Mouse (Mus musculus) heart, embryonic 10.5 days (tissue): ENCODE results near the gene Ly6g6d. TPM values are rescaled to one million over a fixed set of nuclear protein-coding genes. Genes with fewer than 3 reads are reported as not detected.

Experiments used
- DNase-seq: peaks from one replicate; pipeline ENCODE4 v3.0.0-alpha.2; 2017; ENCODE audit warnings: low spot score
- H3K27ac ChIP-seq: fragments of 300-500 bp; sonication (generic); 2 replicates; pipeline ENCODE4 v1.5.1; 2016; ENCODE audit warnings: mild to moderate bottlenecking
- H3K27me3 ChIP-seq: fragments of 300-500 bp; sonication (generic); 2 replicates; pipeline ENCODE4 v1.6.1; 2016; ENCODE audit warnings: mild to moderate bottlenecking; ENCODE audit not compliant: poor library complexity, insufficient read depth, severe bottlenecking
- H3K36me3 ChIP-seq: fragments of 300-500 bp; sonication (generic); 2 replicates; pipeline ENCODE4 v1.6.1; 2016; ENCODE audit warnings: mild to moderate bottlenecking, moderate library complexity
- H3K4me1 ChIP-seq: fragments of 300-500 bp; sonication (generic); 2 replicates; pipeline ENCODE4 v1.6.1; 2016; ENCODE audit warnings: mild to moderate bottlenecking
- H3K4me3 ChIP-seq: fragments of 300-500 bp; sonication (generic); 2 replicates; pipeline ENCODE4 v1.5.1; 2016; ENCODE audit warnings: mild to moderate bottlenecking, moderate library complexity
- H3K9me3 ChIP-seq: fragments of 300-500 bp; sonication (generic); 2 replicates; pipeline ENCODE4 v1.6.1; 2016; ENCODE audit warnings: mild to moderate bottlenecking, moderate library complexity
- WGBS: fragments of 180-500 bp; shearing (Covaris S2); methylation state at CpG from one replicate; pipeline ENCODE4 v1.1.7; 2016; 5-methylcytosine and 5-hydroxymethylcytosine counted together
- polyA plus RNA-seq: library from polyadenylated mRNA; unstranded; fragments of >200 nt; fragmentation: Nextera tagmentation; extraction: Ambion mirVana; gene quantifications from 2 replicates; pipeline ENCODE4 v1.2.1, GENCODE M21; 2016

The Ly6g6d gene
- polyA plus RNA-seq, 1 experiment from 2014 or later: 2.5 TPM

GRCm38 (mm10) chr17:35031272-35031671 lies 46.6 kb downstream of the Ly6g6d start:
- Histone ChIP-seq H3K27me3 (peaks cover 7% of the 10 kb centered on the region; the same call in 1 of the 2 replicates), H3K36me3 (no peaks in the 10 kb centered on the region), H3K27ac (no peak overlapping the region), H3K4me3 (no peak overlapping the region), H3K9me3 (no peaks in the 10 kb centered on the region), H3K4me1 (peaks cover 34% of the 10 kb centered on the region)
- WGBS: 88% methylated on average over 11 of the region's 11 CpGs
- no peak for DNase-seq

DNA sequence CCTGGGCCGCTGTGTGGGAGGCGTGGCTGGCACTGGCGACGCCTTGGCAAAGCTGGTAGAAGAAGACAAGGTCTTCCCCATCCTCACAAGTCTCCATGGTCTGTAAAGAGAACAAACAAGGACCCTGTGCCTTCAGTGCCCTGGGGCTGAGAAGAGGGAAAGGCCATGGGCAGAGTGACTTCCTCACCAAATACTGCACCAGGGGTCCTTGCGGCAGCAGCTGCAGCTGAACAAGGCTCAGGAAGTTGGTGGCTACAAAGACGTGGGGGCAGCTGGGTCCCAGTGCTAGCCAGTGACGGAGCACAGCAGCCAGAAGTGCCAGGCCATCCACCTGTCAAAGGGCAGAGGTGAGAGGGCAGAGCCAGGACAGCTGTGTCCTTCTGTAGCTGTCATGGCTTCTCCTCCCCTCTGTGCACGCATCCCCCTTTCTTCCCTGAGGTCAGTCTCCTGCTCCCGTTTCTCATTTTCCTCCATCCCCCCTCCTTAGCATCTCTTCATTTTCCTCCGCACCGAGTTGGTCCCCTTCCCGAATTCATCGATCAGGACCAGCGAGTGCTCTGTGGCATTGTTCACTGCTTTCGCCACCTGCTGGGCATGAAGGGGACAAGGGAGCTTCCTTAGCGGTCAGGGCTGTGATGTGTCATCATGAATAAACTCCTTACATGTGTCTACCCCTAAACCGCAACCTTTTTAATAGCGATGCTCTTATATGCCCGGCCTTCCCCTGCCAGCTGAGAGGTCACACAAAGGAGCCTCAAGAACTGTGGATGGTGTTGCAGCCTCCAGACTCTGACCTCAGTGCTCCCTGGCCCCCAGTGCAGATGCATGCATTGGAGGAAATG lies 48.0 kb downstream of the Ly6g6d start:
- Histone ChIP-seq H3K9me3 (no peaks in the 10 kb centered on the region), H3K27me3 (peaks cover 7% of the 10 kb centered on the region; the same call in 1 of the 2 replicates), H3K4me1 (peaks cover 42% of the 10 kb centered on the region), H3K27ac (peak overlapping the region; percentile 42; the same call in 1 of the 2 replicates), H3K36me3 (no peaks in the 10 kb centered on the region), H3K4me3 (no peak overlapping the region)
- WGBS: 40% methylated on average over 19 of the region's 19 CpGs
- DNase-seq: no peak

DNA sequence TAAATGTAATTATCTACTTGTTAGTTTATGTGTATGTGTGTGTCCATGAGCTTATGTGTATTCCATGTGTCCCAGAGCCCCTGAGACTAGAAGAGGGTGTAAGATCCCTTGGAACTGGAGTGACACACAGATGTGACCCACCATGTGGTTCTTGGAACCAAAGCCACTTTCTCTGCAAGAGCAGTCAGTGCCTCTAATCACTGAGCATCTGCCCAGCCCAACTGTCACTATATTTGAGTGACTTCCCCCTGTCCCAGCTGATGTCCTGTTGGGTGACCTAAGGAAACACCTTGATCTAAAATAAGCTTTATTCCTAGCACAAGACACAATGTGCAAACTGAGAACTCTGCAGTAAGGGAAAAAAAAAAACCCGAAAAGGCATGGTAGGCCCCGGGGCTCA lies 49.5 kb downstream of the Ly6g6d start:
- no peaks in the 10 kb centered on the region for H3K9me3 ChIP-seq
- DNase-seq: no peak
- H3K4me1 ChIP-seq: peaks cover 58% of the 10 kb centered on the region
- H3K4me3 ChIP-seq: no peak overlapping the region
- H3K36me3 ChIP-seq: no peaks in the 10 kb centered on the region
- H3K27me3 ChIP-seq: peaks cover 7% of the 10 kb centered on the region; the same call in 1 of the 2 replicates
- WGBS: 75% methylated on average over 2 of the region's 2 CpGs
- peak overlapping the region; percentile 23; the same call in 1 of the 2 replicates for H3K27ac ChIP-seq

GRCm38 (mm10) chr17:35027277-35028068 lies 50.4 kb downstream of the Ly6g6d start, which contains the start of gene Sapcd1:
Sapcd1 (minus strand) TSS chr17:35028016.
- DNase-seq: no peak
- Histone ChIP-seq H3K4me1 (peaks cover 61% of the 10 kb centered on the region), H3K9me3 (no peaks in the 10 kb centered on the region), H3K4me3 (peak within 1 kb of the TSS; percentile 19), H3K27me3 (peaks cover 7% of the 10 kb centered on the region; the same call in 1 of the 2 replicates), H3K36me3 (no peaks in the 10 kb centered on the region), H3K27ac (peak within 1 kb of the TSS; percentile 80)
- WGBS: 39% methylated on average over 13 of the region's 13 CpGs

DNA sequence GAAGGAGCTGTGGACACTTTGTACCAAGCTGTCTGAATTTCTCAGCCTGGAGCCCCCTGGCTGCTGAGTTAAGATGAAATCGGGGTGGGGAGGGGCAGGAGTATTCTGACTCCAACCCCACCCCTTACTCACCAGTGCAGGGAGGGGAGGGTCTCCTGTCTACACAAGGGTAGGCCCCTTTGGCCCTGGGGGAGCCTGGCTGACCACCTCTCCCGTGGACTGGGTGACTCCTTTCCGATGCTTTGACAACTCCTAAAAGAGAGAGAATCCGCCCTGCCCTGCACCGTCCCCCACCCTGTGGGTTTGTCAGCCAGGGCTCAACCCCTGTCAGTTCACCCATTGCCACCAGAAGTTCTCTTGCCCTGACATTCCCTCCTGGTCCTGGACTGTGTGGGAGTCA lies 51.7 kb downstream of the Ly6g6d start:
- Histone ChIP-seq H3K36me3 (no peaks in the 10 kb centered on the region), H3K4me3 (no peak overlapping the region), H3K27ac (peak overlapping the region; percentile 17), H3K9me3 (no peaks in the 10 kb centered on the region), H3K27me3 (no peaks in the 10 kb centered on the region), H3K4me1 (peaks cover 70% of the 10 kb centered on the region)
- no peak for DNase-seq
- 80% methylated on average over 5 of the region's 5 CpGs for WGBS

DNA sequence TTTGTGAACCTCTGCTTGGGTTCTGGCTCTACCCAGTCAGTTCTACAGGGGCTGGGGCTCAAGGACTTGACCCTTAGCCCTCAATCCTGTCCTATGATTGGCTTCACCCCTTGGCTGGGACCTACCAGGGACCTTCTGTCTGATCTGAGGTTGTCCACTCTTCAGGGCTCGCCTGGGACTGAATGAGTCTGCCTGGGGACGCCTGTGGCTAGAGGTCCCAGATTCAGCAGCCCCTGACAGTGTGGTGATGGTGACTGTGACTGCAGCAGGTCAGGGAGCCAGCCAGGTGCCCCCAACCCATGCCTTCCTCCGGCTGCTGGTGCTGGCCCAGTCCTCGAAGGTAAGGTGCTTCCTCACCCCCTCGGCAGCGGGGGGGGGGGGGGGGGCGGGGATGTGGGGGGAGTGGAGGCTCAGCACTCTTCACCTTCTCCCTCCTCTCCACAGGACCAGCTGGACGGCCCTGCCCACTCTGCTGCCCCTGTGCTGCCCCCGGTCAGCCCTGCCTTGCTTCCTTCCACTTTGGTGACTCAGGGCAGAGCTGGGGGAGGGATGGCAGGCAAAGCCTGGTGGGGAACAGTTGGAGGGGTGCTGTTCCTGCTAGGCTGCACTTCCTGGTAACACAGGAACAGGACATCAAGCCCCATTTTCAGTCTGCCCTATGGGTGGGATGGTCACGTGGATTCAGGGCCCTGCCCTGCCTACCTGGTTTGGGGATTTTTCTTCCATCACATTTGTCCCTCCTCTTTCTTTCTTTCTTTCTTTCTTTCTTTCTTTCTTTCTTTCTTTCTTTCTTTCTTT lies 53.0 kb downstream of the Ly6g6d start:
- peak overlapping the region; percentile 77 for H3K27ac ChIP-seq
- no peaks in the 10 kb centered on the region for H3K36me3 ChIP-seq
- DNase-seq: no peak
- no peaks in the 10 kb centered on the region for H3K9me3 ChIP-seq
- H3K4me1 ChIP-seq: peaks cover 68% of the 10 kb centered on the region
- 0 out of 2 replicates have a peak, but pooled peaks cover 6% of the 10 kb centered on the region for H3K27me3 ChIP-seq
- WGBS: 67% methylated on average over 6 of the region's 10 CpGs
- H3K4me3 ChIP-seq: no peak overlapping the region

- DNase-seq: no peak
- Histone ChIP-seq H3K9me3 (no peaks in the 10 kb centered on the region), H3K36me3 (no peaks in the 10 kb centered on the region), H3K27ac (peak overlapping the region; percentile 77), H3K4me1 (peaks cover 62% of the 10 kb centered on the region), H3K27me3 (0 out of 2 replicates have a peak, but pooled peaks cover 6% of the 10 kb centered on the region), H3K4me3 (no peak overlapping the region)
- WGBS: 65% methylated on average over 13 of the region's 13 CpGs
Measured at GRCm38 (mm10) chr17:35024261-35024660, 53.6 kb downstream of the Ly6g6d start.

- peaks cover 59% of the 10 kb centered on the region for H3K4me1 ChIP-seq
- H3K4me3 ChIP-seq: no peak overlapping the region; the same call in 1 of the 2 replicates
- peak overlapping the region; percentile 77 for H3K27ac ChIP-seq
- 0 out of 2 replicates have a peak, but pooled peaks cover 6% of the 10 kb centered on the region for H3K27me3 ChIP-seq
- H3K36me3 ChIP-seq: no peaks in the 10 kb centered on the region
- DNase-seq: no peak
- no peaks in the 10 kb centered on the region for H3K9me3 ChIP-seq
- WGBS: 49% methylated on average over 4 of the region's 4 CpGs
Measured at GRCm38 (mm10) chr17:35023756-35024155, 54.1 kb downstream of the Ly6g6d start.

DNA sequence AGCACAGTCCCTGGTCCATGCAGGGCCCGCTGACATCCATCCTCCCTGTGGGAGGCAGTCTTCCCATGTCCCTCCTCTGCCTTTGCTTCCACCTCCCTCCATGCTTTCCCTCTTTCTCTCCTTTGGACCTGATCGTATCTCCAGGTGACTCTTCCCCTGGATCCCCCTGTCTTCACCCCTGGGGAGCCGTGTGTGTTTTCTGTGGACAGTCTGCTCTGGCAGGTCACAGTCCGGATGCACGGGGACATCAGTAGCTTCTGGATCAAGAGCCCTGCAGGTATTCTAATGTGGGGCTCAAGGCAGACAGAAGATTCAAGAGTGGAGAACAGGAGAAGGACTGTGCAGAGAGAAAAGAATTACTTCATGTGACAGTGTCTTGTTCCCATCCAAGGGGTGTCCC lies 54.6 kb downstream of the Ly6g6d start:
- H3K27me3 ChIP-seq: 0 out of 2 replicates have a peak, but pooled peaks cover 6% of the 10 kb centered on the region
- H3K9me3 ChIP-seq: no peaks in the 10 kb centered on the region
- H3K27ac ChIP-seq: peak overlapping the region; percentile 77
- no peak overlapping the region for H3K4me3 ChIP-seq
- DNase-seq: no peak
- WGBS: 87% methylated on average over 5 of the region's 5 CpGs
- H3K36me3 ChIP-seq: no peaks in the 10 kb centered on the region
- H3K4me1 ChIP-seq: peaks cover 57% of the 10 kb centered on the region

GRCm38 (mm10) chr17:35022541-35023060 lies 55.3 kb downstream of the Ly6g6d start:
- no peaks in the 10 kb centered on the region for H3K9me3 ChIP-seq
- H3K27me3 ChIP-seq: 0 out of 2 replicates have a peak, but pooled peaks cover 6% of the 10 kb centered on the region
- no peak for DNase-seq
- peak overlapping the region; percentile 81 for H3K27ac ChIP-seq
- WGBS: 87% methylated on average over 8 of the region's 8 CpGs
- peaks cover 55% of the 10 kb centered on the region for H3K4me1 ChIP-seq
- H3K4me3 ChIP-seq: no peak overlapping the region
- no peaks in the 10 kb centered on the region for H3K36me3 ChIP-seq

- H3K4me1 ChIP-seq: peaks cover 49% of the 10 kb centered on the region
- 0 out of 2 replicates have a peak, but pooled peaks cover 6% of the 10 kb centered on the region for H3K27me3 ChIP-seq
- peaks cover 4% of the 10 kb centered on the region for H3K36me3 ChIP-seq
- 0 out of 2 replicates have a peak overlapping the region, but pooled peaks have one; percentile 25 for H3K4me3 ChIP-seq
- H3K27ac ChIP-seq: peak overlapping the region; percentile 81
- WGBS: 10% methylated on average over 6 of the region's 6 CpGs
- DNase-seq: peak; percentile 90
- H3K9me3 ChIP-seq: no peaks in the 10 kb centered on the region
Measured at GRCm38 (mm10) chr17:35021842-35022477, 55.9 kb downstream of the Ly6g6d start.
